Mouse (Mus musculus): Measurements from ENCODE around the gene Picalm. TPM values are rescaled to one million over a fixed set of nuclear protein-coding genes. Genes with fewer than 3 reads are reported as not detected.
"Not testable (repeated sequence)": the region's sequence is repeated elsewhere in the genome, so short reads cannot be mapped to it uniquely, and the experiment has no call there.

Gene Picalm
- polyA plus RNA-seq, 1 experiment, result 177 TPM

GRCm38 (mm10) chr7:90218122-90218521, 88.1 kb downstream of the Picalm start:
- no peak overlapping the region for H3K27ac ChIP-seq (ENCODE audit: insufficient read depth, low read length)
- TF ChIP-seq POLR2A (IDR thresholded peaks at IDR 0.05; ENCODE audit: insufficient read depth, low read length), result no peak
- no peak for TF ChIP-seq EP300 (IDR thresholded peaks at IDR 0.05; ENCODE audit: insufficient read depth, low read depth, low read length)
- no peak for TF ChIP-seq CTCF (IDR thresholded peaks at IDR 0.05; ENCODE audit: low read depth, low read length)
- H3K9ac ChIP-seq (ENCODE audit: low read depth, poor library complexity, severe bottlenecking), result no peak overlapping the region
- H3K27me3 ChIP-seq (ENCODE audit: control insufficient read depth, insufficient read depth, low read length, poor library complexity, severe bottlenecking), result no peaks in the 10 kb centered on the region
- H3K9me3 ChIP-seq (replicated peaks; ENCODE audit: control insufficient read depth, insufficient read depth, low read length, poor library complexity, severe bottlenecking), result no peaks in the 10 kb centered on the region
- H3K4me3 ChIP-seq (ENCODE audit: low read depth, low read length), result no peak overlapping the region
- no peaks in the 10 kb centered on the region for H3K4me1 ChIP-seq (ENCODE audit: control insufficient read depth, insufficient read depth, low read length)
- no peaks in the 10 kb centered on the region for H3K36me3 ChIP-seq (ENCODE audit: control insufficient read depth, insufficient read depth, low read length, poor library complexity, severe bottlenecking)

GRCm38 (mm10) chr7:90221487-90221886, 91.5 kb downstream of the Picalm start:
- Histone ChIP-seq H3K36me3 (ENCODE audit: control insufficient read depth, insufficient read depth, low read length, poor library complexity, severe bottlenecking) (no peaks in the 10 kb centered on the region), H3K4me1 (ENCODE audit: control insufficient read depth, insufficient read depth, low read length) (no peaks in the 10 kb centered on the region), H3K27ac (ENCODE audit: insufficient read depth, low read length) (no peak overlapping the region), H3K9ac (ENCODE audit: low read depth, poor library complexity, severe bottlenecking) (no peak overlapping the region), H3K4me3 (ENCODE audit: low read depth, low read length) (no peak overlapping the region), H3K27me3 (ENCODE audit: control insufficient read depth, insufficient read depth, low read length, poor library complexity, severe bottlenecking) (no peaks in the 10 kb centered on the region), H3K9me3 (replicated peaks; ENCODE audit: control insufficient read depth, insufficient read depth, low read length, poor library complexity, severe bottlenecking) (no peaks in the 10 kb centered on the region)
- TF ChIP-seq POLR2A (IDR thresholded peaks at IDR 0.05; ENCODE audit: insufficient read depth, low read length) (no peak), EP300 (IDR thresholded peaks at IDR 0.05; ENCODE audit: insufficient read depth, low read depth, low read length) (no peak)

- TF ChIP-seq EP300 (IDR thresholded peaks at IDR 0.05; ENCODE audit: insufficient read depth, low read depth, low read length) (no peak), POLR2A (IDR thresholded peaks at IDR 0.05; ENCODE audit: insufficient read depth, low read length) (no peak), CTCF (IDR thresholded peaks at IDR 0.05; ENCODE audit: low read depth, low read length) (no peak)
- Histone ChIP-seq H3K4me3 (ENCODE audit: low read depth, low read length) (no peak overlapping the region), H3K36me3 (ENCODE audit: control insufficient read depth, insufficient read depth, low read length, poor library complexity, severe bottlenecking) (no peaks in the 10 kb centered on the region), H3K27ac (ENCODE audit: insufficient read depth, low read length) (no peak overlapping the region), H3K9me3 (replicated peaks; ENCODE audit: control insufficient read depth, insufficient read depth, low read length, poor library complexity, severe bottlenecking) (no peaks in the 10 kb centered on the region), H3K27me3 (ENCODE audit: control insufficient read depth, insufficient read depth, low read length, poor library complexity, severe bottlenecking) (no peaks in the 10 kb centered on the region), H3K9ac (ENCODE audit: low read depth, poor library complexity, severe bottlenecking) (no peak overlapping the region), H3K4me1 (ENCODE audit: control insufficient read depth, insufficient read depth, low read length) (no peaks in the 10 kb centered on the region)
These were observed 98.1 kb downstream of the Picalm start for GRCm38 (mm10) chr7:90228075-90228474.

DNA sequence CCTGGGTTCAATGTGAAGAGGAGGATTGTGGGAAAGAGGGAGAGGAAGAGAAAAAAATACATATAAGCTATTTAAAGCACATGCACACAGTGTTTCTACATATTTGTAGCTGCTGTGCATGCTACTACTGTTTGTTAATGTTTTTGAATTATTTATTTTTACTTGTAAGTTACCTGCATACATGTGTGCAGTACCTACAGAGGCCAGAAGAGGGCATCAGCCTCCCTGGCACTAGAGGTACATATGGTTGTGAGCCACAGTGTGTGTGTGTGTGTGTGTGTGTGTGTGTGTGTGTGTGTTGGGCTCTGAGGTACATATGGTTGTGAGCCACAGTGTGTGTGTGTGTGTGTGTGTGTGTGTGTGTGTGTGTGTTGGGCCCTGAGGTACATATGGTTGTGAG, 98.9 kb downstream of the Picalm start:
- not testable (repeated sequence) for H3K36me3 ChIP-seq (ENCODE audit: control insufficient read depth, insufficient read depth, low read length, poor library complexity, severe bottlenecking); H3K27me3 ChIP-seq (ENCODE audit: control insufficient read depth, insufficient read depth, low read length, poor library complexity, severe bottlenecking); H3K27ac ChIP-seq (ENCODE audit: insufficient read depth, low read length); H3K4me3 ChIP-seq (ENCODE audit: low read depth, low read length); H3K9me3 ChIP-seq (replicated peaks; ENCODE audit: control insufficient read depth, insufficient read depth, low read length, poor library complexity, severe bottlenecking); H3K4me1 ChIP-seq (ENCODE audit: control insufficient read depth, insufficient read depth, low read length); H3K9ac ChIP-seq (ENCODE audit: low read depth, poor library complexity, severe bottlenecking)
- peak; percentile 33 for TF ChIP-seq CTCF (IDR thresholded peaks at IDR 0.05; ENCODE audit: low read depth, low read length)

- H3K27ac ChIP-seq (ENCODE audit: insufficient read depth, low read length), result no peak overlapping the region
- H3K9me3 ChIP-seq (replicated peaks; ENCODE audit: control insufficient read depth, insufficient read depth, low read length, poor library complexity, severe bottlenecking), result no peaks in the 10 kb centered on the region
- no peaks in the 10 kb centered on the region for H3K36me3 ChIP-seq (ENCODE audit: control insufficient read depth, insufficient read depth, low read length, poor library complexity, severe bottlenecking)
- TF ChIP-seq CTCF (IDR thresholded peaks at IDR 0.05; ENCODE audit: low read depth, low read length) (no peak), EP300 (IDR thresholded peaks at IDR 0.05; ENCODE audit: insufficient read depth, low read depth, low read length) (no peak), POLR2A (IDR thresholded peaks at IDR 0.05; ENCODE audit: insufficient read depth, low read length) (no peak)
- no peak overlapping the region for H3K9ac ChIP-seq (ENCODE audit: low read depth, poor library complexity, severe bottlenecking)
- no peaks in the 10 kb centered on the region for H3K27me3 ChIP-seq (ENCODE audit: control insufficient read depth, insufficient read depth, low read length, poor library complexity, severe bottlenecking)
- no peak overlapping the region for H3K4me3 ChIP-seq (ENCODE audit: low read depth, low read length)
- no peaks in the 10 kb centered on the region for H3K4me1 ChIP-seq (ENCODE audit: control insufficient read depth, insufficient read depth, low read length)
These were observed 101.4 kb downstream of the Picalm start for GRCm38 (mm10) chr7:90231431-90231830.

- Histone ChIP-seq H3K36me3 (ENCODE audit: control insufficient read depth, insufficient read depth, low read length, poor library complexity, severe bottlenecking) (no peaks in the 10 kb centered on the region), H3K27ac (ENCODE audit: insufficient read depth, low read length) (no peak overlapping the region)
- TF ChIP-seq POLR2A (IDR thresholded peaks at IDR 0.05; ENCODE audit: insufficient read depth, low read length) (no peak), CTCF (IDR thresholded peaks at IDR 0.05; ENCODE audit: low read depth, low read length) (no peak), EP300 (IDR thresholded peaks at IDR 0.05; ENCODE audit: insufficient read depth, low read depth, low read length) (no peak)
These were observed 103.9 kb downstream of the Picalm start for GRCm38 (mm10) chr7:90233921-90234320.

More at GRCm38 (mm10) chr7:90233921-90234320, 103.9 kb downstream of the Picalm start:
- H3K4me3 ChIP-seq (ENCODE audit: low read depth, low read length), result no peak overlapping the region
- no peak overlapping the region for H3K9ac ChIP-seq (ENCODE audit: low read depth, poor library complexity, severe bottlenecking)
- no peaks in the 10 kb centered on the region for H3K27me3 ChIP-seq (ENCODE audit: control insufficient read depth, insufficient read depth, low read length, poor library complexity, severe bottlenecking)
- H3K9me3 ChIP-seq (replicated peaks; ENCODE audit: control insufficient read depth, insufficient read depth, low read length, poor library complexity, severe bottlenecking), result no peaks in the 10 kb centered on the region
- no peaks in the 10 kb centered on the region for H3K4me1 ChIP-seq (ENCODE audit: control insufficient read depth, insufficient read depth, low read length)

Data from ES-Bruce4 (cell line).